Mouse (Mus musculus): ENCODE data around the gene Sorcs3. TPM values are rescaled to one million over a fixed set of nuclear protein-coding genes. Genes with fewer than 3 reads are reported as not detected.

Sorcs3 gene
- polyA plus RNA-seq, 1 experiment, result 0.01 TPM

GRCm38 (mm10) chr19:48404774-48405495 is 199.1 kb downstream of the Sorcs3 start:
- TF ChIP-seq USF1 (IDR thresholded peaks at IDR 0.05; ENCODE audit: low read depth), result no peak
- no peak for TF ChIP-seq MAX (IDR thresholded peaks at IDR 0.05)
- no peak for TF ChIP-seq CEBPB (IDR thresholded peaks at IDR 0.05; ENCODE audit: low read depth)
- Histone ChIP-seq H3K36me3 (ENCODE audit: control insufficient read depth, insufficient read depth) (no peaks in the 10 kb centered on the region), H3ac (ENCODE audit: control insufficient read depth, insufficient read length, low read depth) (no peak overlapping the region), H3K4me3 (ENCODE audit: insufficient read depth, poor library complexity, severe bottlenecking) (no peak overlapping the region), H3K79me2 (ENCODE audit: control insufficient read depth, insufficient read depth) (no peaks in the 10 kb centered on the region), H3K79me3 (ENCODE audit: low read depth) (no peaks in the 10 kb centered on the region), H3K27me3 (ENCODE audit: control insufficient read depth, insufficient read depth, insufficient read length) (no peaks in the 10 kb centered on the region)

- no peaks in the 10 kb centered on the region for H3K79me2 ChIP-seq (ENCODE audit: control insufficient read depth, insufficient read depth)
- H3K79me3 ChIP-seq (ENCODE audit: low read depth), result no peaks in the 10 kb centered on the region
- no peak for TF ChIP-seq USF1 (IDR thresholded peaks at IDR 0.05; ENCODE audit: low read depth)
- TF ChIP-seq MYOG (IDR thresholded peaks at IDR 0.05; ENCODE audit: control insufficient read depth, extremely low read depth, insufficient read length), result no peak
- no peak for TF ChIP-seq CTCF (IDR thresholded peaks at IDR 0.05; ENCODE audit: control insufficient read depth, insufficient read depth, insufficient read length)
- no peaks in the 10 kb centered on the region for H3K36me3 ChIP-seq (ENCODE audit: control insufficient read depth, insufficient read depth)
- H3K4me3 ChIP-seq (ENCODE audit: insufficient read depth, poor library complexity, severe bottlenecking), result no peak overlapping the region
- no peaks in the 10 kb centered on the region for H3K27me3 ChIP-seq (ENCODE audit: control insufficient read depth, insufficient read depth, insufficient read length)
- H3ac ChIP-seq (ENCODE audit: control insufficient read depth, insufficient read length, low read depth), result no peak overlapping the region
These were observed 202.4 kb downstream of the Sorcs3 start for GRCm38 (mm10) chr19:48408221-48408620.

GRCm38 (mm10) chr19:48411332-48411731 is 205.5 kb downstream of the Sorcs3 start:
- H3K79me2 ChIP-seq (ENCODE audit: control insufficient read depth, insufficient read depth), result no peaks in the 10 kb centered on the region
- no peak overlapping the region for H3ac ChIP-seq (ENCODE audit: control insufficient read depth, insufficient read length, low read depth)
- H3K27me3 ChIP-seq (ENCODE audit: control insufficient read depth, insufficient read depth, insufficient read length), result no peaks in the 10 kb centered on the region
- no peaks in the 10 kb centered on the region for H3K36me3 ChIP-seq (ENCODE audit: control insufficient read depth, insufficient read depth)
- no peaks in the 10 kb centered on the region for H3K79me3 ChIP-seq (ENCODE audit: low read depth)
- TF ChIP-seq MAX (IDR thresholded peaks at IDR 0.05) (no peak), MYOD1 (IDR thresholded peaks at IDR 0.05; ENCODE audit: control insufficient read depth, insufficient read length, low read depth) (no peak), CTCF (IDR thresholded peaks at IDR 0.05; ENCODE audit: control insufficient read depth, insufficient read depth, insufficient read length) (no peak), CEBPB (IDR thresholded peaks at IDR 0.05; ENCODE audit: low read depth) (no peak), MYOG (IDR thresholded peaks at IDR 0.05; ENCODE audit: control insufficient read depth, extremely low read depth, insufficient read length) (no peak), USF1 (IDR thresholded peaks at IDR 0.05; ENCODE audit: low read depth) (no peak), FOSL1 (IDR thresholded peaks at IDR 0.05; ENCODE audit: insufficient read depth, low read length, poor library complexity, severe bottlenecking) (no peak)
- no peak overlapping the region for H3K4me3 ChIP-seq (ENCODE audit: insufficient read depth, poor library complexity, severe bottlenecking)

- Histone ChIP-seq H3ac (ENCODE audit: control insufficient read depth, insufficient read length, low read depth) (no peak overlapping the region), H3K79me2 (ENCODE audit: control insufficient read depth, insufficient read depth) (no peaks in the 10 kb centered on the region), H3K79me3 (ENCODE audit: low read depth) (no peaks in the 10 kb centered on the region), H3K36me3 (ENCODE audit: control insufficient read depth, insufficient read depth) (no peaks in the 10 kb centered on the region), H3K4me3 (ENCODE audit: insufficient read depth, poor library complexity, severe bottlenecking) (no peak overlapping the region), H3K27me3 (ENCODE audit: control insufficient read depth, insufficient read depth, insufficient read length) (no peaks in the 10 kb centered on the region)
- TF ChIP-seq MAX (IDR thresholded peaks at IDR 0.05) (no peak), MYOG (IDR thresholded peaks at IDR 0.05; ENCODE audit: control insufficient read depth, extremely low read depth, insufficient read length) (no peak), MYOD1 (IDR thresholded peaks at IDR 0.05; ENCODE audit: control insufficient read depth, insufficient read length, low read depth) (no peak), FOSL1 (IDR thresholded peaks at IDR 0.05; ENCODE audit: insufficient read depth, low read length, poor library complexity, severe bottlenecking) (no peak), CTCF (IDR thresholded peaks at IDR 0.05; ENCODE audit: control insufficient read depth, insufficient read depth, insufficient read length) (no peak), CEBPB (IDR thresholded peaks at IDR 0.05; ENCODE audit: low read depth) (no peak)
These were observed 208.0 kb downstream of the Sorcs3 start for GRCm38 (mm10) chr19:48413836-48414235.

- H3K79me3 ChIP-seq (ENCODE audit: low read depth), result no peaks in the 10 kb centered on the region
- no peak overlapping the region for H3ac ChIP-seq (ENCODE audit: control insufficient read depth, insufficient read length, low read depth)
- no peak overlapping the region for H3K4me3 ChIP-seq (ENCODE audit: insufficient read depth, poor library complexity, severe bottlenecking)
- no peaks in the 10 kb centered on the region for H3K36me3 ChIP-seq (ENCODE audit: control insufficient read depth, insufficient read depth)
- H3K79me2 ChIP-seq (ENCODE audit: control insufficient read depth, insufficient read depth), result no peaks in the 10 kb centered on the region
- H3K27me3 ChIP-seq (ENCODE audit: control insufficient read depth, insufficient read depth, insufficient read length), result no peaks in the 10 kb centered on the region
- TF ChIP-seq CTCF (IDR thresholded peaks at IDR 0.05; ENCODE audit: control insufficient read depth, insufficient read depth, insufficient read length) (no peak), USF1 (IDR thresholded peaks at IDR 0.05; ENCODE audit: low read depth) (no peak), MYOD1 (IDR thresholded peaks at IDR 0.05; ENCODE audit: control insufficient read depth, insufficient read length, low read depth) (no peak), FOSL1 (IDR thresholded peaks at IDR 0.05; ENCODE audit: insufficient read depth, low read length, poor library complexity, severe bottlenecking) (no peak), MYOG (IDR thresholded peaks at IDR 0.05; ENCODE audit: control insufficient read depth, extremely low read depth, insufficient read length) (no peak), CEBPB (IDR thresholded peaks at IDR 0.05; ENCODE audit: low read depth) (no peak), MAX (IDR thresholded peaks at IDR 0.05) (no peak)
These were observed 212.5 kb downstream of the Sorcs3 start for GRCm38 (mm10) chr19:48418356-48418755.

- no peak overlapping the region for H3K4me3 ChIP-seq (ENCODE audit: insufficient read depth, poor library complexity, severe bottlenecking)
- TF ChIP-seq USF1 (IDR thresholded peaks at IDR 0.05; ENCODE audit: low read depth), result no peak
- TF ChIP-seq FOSL1 (IDR thresholded peaks at IDR 0.05; ENCODE audit: insufficient read depth, low read length, poor library complexity, severe bottlenecking), result no peak
- TF ChIP-seq CEBPB (IDR thresholded peaks at IDR 0.05; ENCODE audit: low read depth), result no peak
- no peak for TF ChIP-seq MYOD1 (IDR thresholded peaks at IDR 0.05; ENCODE audit: control insufficient read depth, insufficient read length, low read depth)
- TF ChIP-seq MYOG (IDR thresholded peaks at IDR 0.05; ENCODE audit: control insufficient read depth, extremely low read depth, insufficient read length), result no peak
- no peak for TF ChIP-seq CTCF (IDR thresholded peaks at IDR 0.05; ENCODE audit: control insufficient read depth, insufficient read depth, insufficient read length)
- TF ChIP-seq MAX (IDR thresholded peaks at IDR 0.05), result no peak
- H3K79me2 ChIP-seq (ENCODE audit: control insufficient read depth, insufficient read depth), result no peaks in the 10 kb centered on the region
These were observed 223.4 kb downstream of the Sorcs3 start for GRCm38 (mm10) chr19:48429263-48429662.

More at GRCm38 (mm10) chr19:48429263-48429662, 223.4 kb downstream of the Sorcs3 start:
- Histone ChIP-seq H3K27me3 (ENCODE audit: control insufficient read depth, insufficient read depth, insufficient read length) (no peaks in the 10 kb centered on the region), H3K36me3 (ENCODE audit: control insufficient read depth, insufficient read depth) (no peaks in the 10 kb centered on the region), H3ac (ENCODE audit: control insufficient read depth, insufficient read length, low read depth) (no peak overlapping the region), H3K79me3 (ENCODE audit: low read depth) (no peaks in the 10 kb centered on the region)
